Mouse (Mus musculus) kidney, adult 2 months (tissue): ENCODE results near the gene Brms1.

Experiments
- CTCF ChIP-seq: fragments of 200-500 bp; conservative IDR thresholded peaks from 2 replicates; pipeline ENCODE4 v1.5.1; 2011; ENCODE audit warnings: low read depth, mild to moderate bottlenecking, control low read depth, low read length, moderate library complexity, mixed read lengths; ENCODE audit not compliant: insufficient read depth, insufficient read length
- POLR2A ChIP-seq: fragments of 200-500 bp; IDR thresholded peaks from one replicate; pipeline ENCODE4 v1.6.1; 2011; ENCODE audit warnings: low read depth, low read length, control low read depth

DNA sequence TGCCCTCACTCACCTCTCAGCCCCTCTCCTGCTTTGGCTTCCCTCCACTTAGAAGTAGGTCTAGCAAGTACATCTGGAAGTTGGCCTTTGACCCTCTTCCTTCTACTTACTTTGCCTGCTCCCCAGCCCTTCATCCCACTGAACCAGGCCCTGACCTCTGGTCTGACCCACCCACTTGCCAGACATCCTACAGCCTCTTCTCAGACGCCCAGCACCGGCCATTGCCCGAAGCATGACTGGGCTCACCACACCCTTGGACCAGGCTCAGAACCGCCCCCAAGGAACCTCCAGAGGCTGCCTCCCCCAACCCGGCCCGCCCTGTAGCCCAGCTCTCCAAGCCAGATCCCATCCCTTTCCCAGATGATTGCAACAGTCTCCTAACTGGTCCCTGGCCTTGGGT, 21.3 kb downstream of the Brms1 start:
- TF ChIP-seq CTCF: no peak
- TF ChIP-seq POLR2A: no peak
